Mouse (Mus musculus): ENCODE measurements around the gene Lrrtm4. TPM values are rescaled to one million over a fixed set of nuclear protein-coding genes. Genes with fewer than 3 reads are reported as not detected.

Gene Lrrtm4
- polyA plus RNA-seq, 1 experiment: not detected

DNA sequence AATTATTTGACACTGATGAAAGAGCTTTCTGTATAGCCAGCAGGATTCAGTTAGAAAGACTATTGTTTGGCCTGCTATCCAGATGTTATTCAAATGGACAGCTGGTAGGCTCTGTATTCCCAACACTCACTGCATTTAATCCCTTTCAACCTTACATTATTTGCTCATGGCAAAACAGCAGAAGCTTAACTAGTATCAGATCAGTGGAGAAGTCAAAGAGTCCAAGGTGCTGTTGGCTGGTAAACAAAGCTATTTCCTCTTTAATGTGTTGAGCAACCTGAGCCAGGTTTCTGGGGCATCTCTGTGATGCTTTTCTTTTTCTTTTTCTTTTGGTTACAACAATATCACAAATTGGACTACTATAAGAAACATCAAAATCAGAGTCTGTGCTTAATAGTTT is 536.3 kb downstream of the Lrrtm4 start:
- H3K4me3 ChIP-seq (ENCODE audit: insufficient read depth, low read depth, low read length): no peak overlapping the region
- no peak for DNase-seq

DNA sequence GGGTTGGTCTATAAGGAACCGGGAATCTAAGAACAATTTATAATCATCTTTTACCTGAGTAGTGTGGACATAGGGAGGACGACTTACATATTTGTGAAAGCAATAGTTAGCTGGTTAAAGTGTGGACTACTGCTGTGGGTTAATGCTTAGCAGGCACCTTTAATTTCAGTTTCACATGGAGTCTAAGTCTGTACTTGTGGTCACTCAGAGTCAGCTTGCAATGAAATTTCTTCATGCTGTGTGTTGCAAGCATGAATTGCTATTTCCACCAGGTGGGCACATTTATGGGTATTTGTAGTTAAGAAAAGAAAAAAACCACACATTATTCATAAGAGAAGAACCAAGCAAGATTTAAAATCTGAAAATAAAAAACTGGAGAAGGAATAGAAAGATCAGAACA is 558.5 kb downstream of the Lrrtm4 start:
- no peaks in the 10 kb centered on the region for H3K36me3 ChIP-seq (ENCODE audit: control insufficient read depth, insufficient read depth, low read length)
- no peaks in the 10 kb centered on the region for H3K4me1 ChIP-seq (ENCODE audit: control insufficient read depth, insufficient read depth, low read length)
- TF ChIP-seq POLR2A (IDR thresholded peaks at IDR 0.05; ENCODE audit: low read depth, low read length) (no peak), CTCF (conservative IDR thresholded peaks at IDR 0.05; ENCODE audit: insufficient read depth, insufficient read length, low read depth, low read length) (no peak)
- H3K27me3 ChIP-seq (replicated peaks; ENCODE audit: control insufficient read depth, insufficient read depth, low read length): no peaks in the 10 kb centered on the region
- no peak overlapping the region for H3K27ac ChIP-seq (ENCODE audit: insufficient read depth, low read depth, low read length)
- WGBS: 65% methylated on average over 2 of the region's 2 CpGs
- DNase-seq: no peak
- no peak overlapping the region for H3K4me3 ChIP-seq (ENCODE audit: insufficient read depth, low read depth, low read length)

More for the DNA sequence above, 536.3 kb downstream of the Lrrtm4 start:
- TF ChIP-seq CTCF (conservative IDR thresholded peaks at IDR 0.05; ENCODE audit: insufficient read depth, insufficient read length, low read depth, low read length) (no peak), POLR2A (IDR thresholded peaks at IDR 0.05; ENCODE audit: low read depth, low read length) (no peak)
- H3K27ac ChIP-seq (ENCODE audit: insufficient read depth, low read depth, low read length): no peak overlapping the region
- no peaks in the 10 kb centered on the region for H3K4me1 ChIP-seq (ENCODE audit: control insufficient read depth, insufficient read depth, low read length)
- H3K36me3 ChIP-seq (ENCODE audit: control insufficient read depth, insufficient read depth, low read length): no peaks in the 10 kb centered on the region
- no peaks in the 10 kb centered on the region for H3K27me3 ChIP-seq (replicated peaks; ENCODE audit: control insufficient read depth, insufficient read depth, low read length)

DNA sequence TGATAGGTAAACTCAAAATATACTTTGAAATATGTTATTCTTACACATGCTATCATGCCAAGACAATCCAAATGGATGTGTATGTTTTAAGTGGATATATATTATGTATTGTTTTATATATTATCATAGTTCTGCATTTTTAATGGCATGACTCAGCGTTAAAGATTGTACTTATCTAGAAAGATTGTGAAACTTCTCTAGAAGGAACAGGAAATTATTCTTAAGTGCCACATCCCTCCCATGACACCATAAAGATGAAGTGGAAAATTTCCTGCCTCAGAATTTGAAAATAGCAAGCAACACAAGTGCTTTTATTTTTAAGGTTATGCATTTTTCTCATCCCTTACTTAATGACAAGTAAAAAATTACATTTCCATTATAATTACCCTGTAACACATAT is 563.5 kb downstream of the Lrrtm4 start:
- Histone ChIP-seq H3K27ac (ENCODE audit: insufficient read depth, low read depth, low read length) (no peak overlapping the region), H3K36me3 (ENCODE audit: control insufficient read depth, insufficient read depth, low read length) (no peaks in the 10 kb centered on the region), H3K27me3 (replicated peaks; ENCODE audit: control insufficient read depth, insufficient read depth, low read length) (no peaks in the 10 kb centered on the region), H3K4me1 (ENCODE audit: control insufficient read depth, insufficient read depth, low read length) (no peaks in the 10 kb centered on the region), H3K4me3 (ENCODE audit: insufficient read depth, low read depth, low read length) (no peak overlapping the region)
- WGBS: 80% methylated on average over 1 of the region's 1 CpGs
- DNase-seq: no peak
- TF ChIP-seq POLR2A (IDR thresholded peaks at IDR 0.05; ENCODE audit: low read depth, low read length) (no peak), CTCF (conservative IDR thresholded peaks at IDR 0.05; ENCODE audit: insufficient read depth, insufficient read length, low read depth, low read length) (no peak)

DNA sequence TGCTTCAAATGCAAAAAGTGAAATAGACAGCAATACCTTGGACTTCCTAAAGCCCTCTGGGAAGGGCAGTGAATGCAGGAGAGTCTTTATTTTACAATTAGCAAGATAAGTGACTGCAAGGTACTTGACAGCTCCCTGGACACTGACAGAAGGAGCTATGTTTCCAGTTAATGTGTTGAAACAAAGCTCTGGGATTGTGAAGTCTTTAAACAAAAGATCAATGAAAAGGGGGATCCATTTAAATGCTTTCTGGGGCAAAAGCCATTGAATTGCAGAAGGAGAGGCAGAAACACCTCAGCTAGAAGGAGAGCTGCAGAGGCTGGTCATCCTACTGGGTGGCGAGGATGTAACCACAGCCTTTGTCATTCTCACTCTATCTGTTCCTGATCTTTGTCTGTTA is 571.1 kb downstream of the Lrrtm4 start:
- no peaks in the 10 kb centered on the region for H3K4me1 ChIP-seq (ENCODE audit: control insufficient read depth, insufficient read depth, low read length)
- H3K4me3 ChIP-seq (ENCODE audit: insufficient read depth, low read depth, low read length): no peak overlapping the region
- H3K27ac ChIP-seq (ENCODE audit: insufficient read depth, low read depth, low read length): no peak overlapping the region
- no peak for DNase-seq
- no peaks in the 10 kb centered on the region for H3K27me3 ChIP-seq (replicated peaks; ENCODE audit: control insufficient read depth, insufficient read depth, low read length)
- 71% methylated on average over 1 of the region's 1 CpGs for WGBS
- H3K36me3 ChIP-seq (ENCODE audit: control insufficient read depth, insufficient read depth, low read length): no peaks in the 10 kb centered on the region
- TF ChIP-seq CTCF (conservative IDR thresholded peaks at IDR 0.05; ENCODE audit: insufficient read depth, insufficient read length, low read depth, low read length) (no peak), POLR2A (IDR thresholded peaks at IDR 0.05; ENCODE audit: low read depth, low read length) (no peak)

DNA sequence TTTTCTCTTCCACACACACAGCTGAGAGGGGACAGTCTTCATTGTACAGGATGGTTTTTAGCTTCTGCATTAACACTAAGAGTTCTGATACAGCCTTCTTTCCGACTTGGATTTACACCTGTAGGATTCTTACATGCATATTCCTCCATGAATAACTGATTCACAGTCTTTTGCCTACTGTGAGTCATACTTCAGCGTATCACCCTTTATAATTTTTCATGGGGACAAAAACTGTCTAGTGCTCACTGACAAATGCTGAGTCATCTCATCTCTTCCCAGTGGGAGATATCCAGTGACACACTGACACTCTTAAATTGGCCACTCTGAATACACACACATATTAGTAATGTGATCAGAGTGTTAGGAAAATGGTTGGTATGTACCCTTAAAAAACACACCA is 600.8 kb downstream of the Lrrtm4 start:
- Histone ChIP-seq H3K4me3 (ENCODE audit: insufficient read depth, low read depth, low read length) (no peak overlapping the region), H3K27ac (ENCODE audit: insufficient read depth, low read depth, low read length) (no peak overlapping the region), H3K4me1 (ENCODE audit: control insufficient read depth, insufficient read depth, low read length) (no peaks in the 10 kb centered on the region), H3K27me3 (replicated peaks; ENCODE audit: control insufficient read depth, insufficient read depth, low read length) (no peaks in the 10 kb centered on the region), H3K36me3 (ENCODE audit: control insufficient read depth, insufficient read depth, low read length) (no peaks in the 10 kb centered on the region)
- no peak for DNase-seq
- TF ChIP-seq CTCF (conservative IDR thresholded peaks at IDR 0.05; ENCODE audit: insufficient read depth, insufficient read length, low read depth, low read length) (no peak), POLR2A (IDR thresholded peaks at IDR 0.05; ENCODE audit: low read depth, low read length) (no peak)
- WGBS: 77% methylated on average over 2 of the region's 2 CpGs

DNA sequence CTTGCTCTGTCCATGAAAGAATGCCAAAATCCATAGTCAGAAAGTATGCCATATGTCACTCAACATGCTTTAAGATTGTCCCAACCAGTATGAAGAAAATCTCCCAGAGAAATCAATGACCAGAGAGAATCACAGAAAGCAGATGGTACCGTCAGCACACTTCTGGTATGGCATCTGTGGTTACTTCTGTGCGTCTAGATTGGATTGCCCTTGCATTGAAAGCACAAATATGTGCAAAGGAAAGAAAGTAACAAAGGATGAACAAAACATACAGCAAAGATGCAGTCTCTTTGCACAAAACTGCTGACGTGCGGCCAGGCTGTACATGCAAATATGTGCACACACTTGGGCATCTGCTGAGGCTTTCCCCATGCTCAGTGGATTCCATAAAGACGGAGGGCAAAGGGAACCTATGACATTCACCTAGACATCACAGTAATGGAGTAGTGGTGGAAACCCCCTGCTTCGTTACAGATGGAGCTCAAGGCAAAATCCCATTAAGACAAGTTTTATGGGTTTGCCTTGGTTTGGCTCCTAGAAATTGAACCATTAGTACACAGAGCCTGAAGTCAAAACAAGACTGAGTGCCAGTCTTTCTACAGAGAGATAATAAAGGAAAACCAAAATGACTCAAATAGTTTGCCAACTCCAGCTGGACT is 604.1 kb downstream of the Lrrtm4 start:
- no peak for DNase-seq
- WGBS: 85% methylated on average over 6 of the region's 6 CpGs
- Histone ChIP-seq H3K27me3 (replicated peaks; ENCODE audit: control insufficient read depth, insufficient read depth, low read length) (no peaks in the 10 kb centered on the region), H3K36me3 (ENCODE audit: control insufficient read depth, insufficient read depth, low read length) (no peaks in the 10 kb centered on the region), H3K4me1 (ENCODE audit: control insufficient read depth, insufficient read depth, low read length) (no peaks in the 10 kb centered on the region), H3K4me3 (ENCODE audit: insufficient read depth, low read depth, low read length) (no peak overlapping the region), H3K27ac (ENCODE audit: insufficient read depth, low read depth, low read length) (no peak overlapping the region)
- TF ChIP-seq POLR2A (IDR thresholded peaks at IDR 0.05; ENCODE audit: low read depth, low read length) (no peak), CTCF (conservative IDR thresholded peaks at IDR 0.05; ENCODE audit: insufficient read depth, insufficient read length, low read depth, low read length) (no peak)

DNA sequence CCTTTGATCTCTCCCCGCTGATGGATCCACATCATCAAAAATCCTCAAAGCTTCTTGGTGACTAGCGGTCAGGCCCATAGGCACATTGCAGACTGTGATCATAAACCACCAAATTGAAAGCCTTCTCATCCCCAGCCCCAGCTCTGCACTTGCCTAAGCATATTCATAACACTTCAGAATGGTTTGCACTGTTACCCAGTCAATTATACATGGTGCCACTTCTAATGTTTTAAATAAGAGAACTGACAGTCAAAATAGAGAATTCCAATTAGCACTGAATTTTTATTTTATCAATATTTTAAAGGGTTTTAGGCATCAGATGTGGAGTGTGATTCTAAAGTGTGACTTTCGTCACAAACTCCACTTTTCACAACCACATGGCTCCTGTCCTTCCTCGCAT is 606.8 kb downstream of the Lrrtm4 start:
- Histone ChIP-seq H3K27ac (ENCODE audit: insufficient read depth, low read depth, low read length) (no peak overlapping the region), H3K4me1 (ENCODE audit: control insufficient read depth, insufficient read depth, low read length) (no peaks in the 10 kb centered on the region), H3K27me3 (replicated peaks; ENCODE audit: control insufficient read depth, insufficient read depth, low read length) (no peaks in the 10 kb centered on the region), H3K36me3 (ENCODE audit: control insufficient read depth, insufficient read depth, low read length) (no peaks in the 10 kb centered on the region), H3K4me3 (ENCODE audit: insufficient read depth, low read depth, low read length) (no peak overlapping the region)
- no peak for DNase-seq
- 75% methylated on average over 4 of the region's 4 CpGs for WGBS
- no peak for TF ChIP-seq CTCF (conservative IDR thresholded peaks at IDR 0.05; ENCODE audit: insufficient read depth, insufficient read length, low read depth, low read length)
- no peak for TF ChIP-seq POLR2A (IDR thresholded peaks at IDR 0.05; ENCODE audit: low read depth, low read length)
